ENCODE assay signal across 11 mouse cellular contexts in the genomic region with DNA sequence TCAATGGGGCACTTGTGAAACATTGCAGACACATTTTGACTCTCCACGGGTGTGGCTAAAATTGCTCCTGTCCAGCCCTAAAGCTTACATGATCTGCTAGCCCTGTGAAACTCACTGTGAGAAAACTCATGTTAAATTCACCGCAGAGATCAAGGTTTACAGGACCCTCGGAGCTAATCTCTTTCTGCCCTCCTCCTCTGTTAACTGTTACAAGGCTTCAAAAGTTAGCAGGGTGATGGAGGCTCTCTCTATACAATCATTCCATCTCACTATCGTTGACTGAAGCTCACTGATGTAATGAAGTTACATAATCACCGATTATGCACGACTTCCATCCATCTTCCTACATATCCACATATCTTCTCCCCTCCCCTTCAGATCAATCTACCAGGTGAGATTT. TPM values are rescaled to one million over a fixed set of nuclear protein-coding genes. Genes with fewer than 3 reads are reported as not detected.
DNase-seq lines count a peak whose midpoint lies in the region; ATAC-seq and TF ChIP-seq lines count a peak whose summit lies in the region.
"Had no signal": no experiment of that assay in that cellular context is flagged by ENCODE, and none has a peak within 500 bp of the region (broad histone marks: within the 10 kb centered on the region; RNA-seq: fewer than 3 reads in every experiment).

No protein-coding gene starts in this region.

- WGBS in kidney, embryonic 16.5 days = 71% methylated on average over 6 of the region's 6 CpGs
- WGBS in forebrain, postnatal 0 days = 50% methylated on average over 6 of the region's 6 CpGs
- WGBS in neural tube, embryonic 15.5 days = 58% methylated on average over 6 of the region's 6 CpGs

- H3K27ac ChIP-seq in kidney, embryonic 16.5 days (ENCODE audit: low read length) = no peak overlapping the region
- no peak overlapping the region for H3K27ac ChIP-seq in forebrain, postnatal 0 days (ENCODE audit: low read depth, low read length)
- no peak overlapping the region for H3K27ac ChIP-seq in neural tube, embryonic 15.5 days (replicated peaks)
- H3K27ac ChIP-seq: liver, embryonic 13.5 days; macrophage had no signal

- H3K4me3 ChIP-seq in kidney, embryonic 16.5 days (ENCODE audit: low read length) = no peak overlapping the region
- peak overlapping the region; percentile 44 for H3K4me3 ChIP-seq in forebrain, postnatal 0 days (ENCODE audit: low read depth, low read length)
- H3K4me3 ChIP-seq in neural tube, embryonic 15.5 days (replicated peaks) = peak overlapping the region; percentile 44
- H3K4me3 ChIP-seq: liver, embryonic 13.5 days had no signal

- DNase-seq in kidney, postnatal 36 days = no peak
- peak; percentile 27 to 53 for DNase-seq in cerebellum, postnatal 25 days
- no peak for DNase-seq in forebrain, postnatal 0 days
- no peak for DNase-seq in spleen, postnatal 4 days (ENCODE audit: low spot score in 2 of 2)
- no peak for DNase-seq in liver
- DNase-seq: kidney, adult 9 months; layer of hippocampus, postnatal 36 days; liver, embryonic 13.5 days had no signal

- ATAC-seq in kidney, embryonic 16.5 days (ENCODE audit: low FRiP score, low TSS enrichment) = no peak
- no peak for ATAC-seq in forebrain, postnatal 0 days
- ATAC-seq in neural tube, embryonic 15.5 days (ENCODE audit: low FRiP score) = no peak

- H3K36me3 ChIP-seq in kidney, embryonic 16.5 days (ENCODE audit: insufficient read depth, low read length) = no peaks in the 10 kb centered on the region
- H3K36me3 ChIP-seq in forebrain, postnatal 0 days (ENCODE audit: insufficient read depth) = no peaks in the 10 kb centered on the region
- no peaks in the 10 kb centered on the region for H3K36me3 ChIP-seq in neural tube, embryonic 15.5 days
- H3K36me3 ChIP-seq: liver, embryonic 13.5 days had no signal

- no peaks in the 10 kb centered on the region for H3K4me1 ChIP-seq in kidney, embryonic 16.5 days (ENCODE audit: insufficient read depth, low read length)
- H3K4me1 ChIP-seq in forebrain, postnatal 0 days (ENCODE audit: insufficient read depth) = no peaks in the 10 kb centered on the region
- H3K4me1 ChIP-seq in neural tube, embryonic 15.5 days = no peaks in the 10 kb centered on the region
- H3K4me1 ChIP-seq: liver, embryonic 13.5 days had no signal

- TF ChIP-seq CTCF in forebrain, postnatal 0 days (IDR thresholded peaks at IDR 0.05; ENCODE audit: low read depth) = no peak

- H3K4me2 ChIP-seq in kidney, embryonic 16.5 days (replicated peaks; ENCODE audit: low read depth, low read length) = 0 out of 2 replicates have a peak overlapping the region, but pooled peaks have one; percentile 1
- H3K4me2 ChIP-seq in forebrain, postnatal 0 days (ENCODE audit: low read depth) = peak overlapping the region; percentile 47
- peak overlapping the region; percentile 56 for H3K4me2 ChIP-seq in neural tube, embryonic 15.5 days
- H3K4me2 ChIP-seq: liver, embryonic 13.5 days had no signal

- peaks cover 3% of the 10 kb centered on the region; the same call in 1 of the 2 replicates for H3K27me3 ChIP-seq in kidney, embryonic 16.5 days (ENCODE audit: insufficient read depth, low read length)
- no peaks in the 10 kb centered on the region for H3K27me3 ChIP-seq in forebrain, postnatal 0 days (ENCODE audit: insufficient read depth, low read length)
- H3K27me3 ChIP-seq in neural tube, embryonic 15.5 days (replicated peaks) = no peaks in the 10 kb centered on the region
- H3K27me3 ChIP-seq: liver, embryonic 13.5 days had no signal

- no peak overlapping the region for H3K9ac ChIP-seq in kidney, embryonic 16.5 days (replicated peaks; ENCODE audit: low read length)
- H3K9ac ChIP-seq in forebrain, postnatal 0 days = 0 out of 2 replicates have a peak overlapping the region, but pooled peaks have one; percentile 22
- H3K9ac ChIP-seq in neural tube, embryonic 15.5 days (replicated peaks) = no peak overlapping the region
- H3K9ac ChIP-seq: liver, embryonic 13.5 days had no signal

- H3K9me3 ChIP-seq in kidney, embryonic 16.5 days (ENCODE audit: low read length) = no peaks in the 10 kb centered on the region
- no peaks in the 10 kb centered on the region for H3K9me3 ChIP-seq in forebrain, postnatal 0 days (ENCODE audit: low read length)
- H3K9me3 ChIP-seq in neural tube, embryonic 15.5 days (replicated peaks) = no peaks in the 10 kb centered on the region
- H3K9me3 ChIP-seq: liver, embryonic 13.5 days had no signal

RNA-seq across cellular contexts. Expression of gene Il1rapl1, which starts 1.9 kb away (rescaled TPM):
- 0.31 and 0.58 TPM in 2 replicates for polyA plus RNA-seq in kidney, embryonic 16.5 days (2015; fragmentation: Nextera tagmentation; extraction: Ambion mirVana)
- 7.8 and 12.9 TPM in 2 replicates for total RNA-seq in forebrain, postnatal 0 days (2014; rRNA removed)
- polyA plus RNA-seq in forebrain, postnatal 0 days (2015; fragmentation: Nextera tagmentation; extraction: Ambion mirVana) = 1.5 and 2.5 TPM in 2 replicates
- polyA plus RNA-seq in neural tube, embryonic 15.5 days (2015; fragmentation: Nextera tagmentation; extraction: Ambion mirVana) = 4.5 and 5.8 TPM in 2 replicates
- polyA plus RNA-seq: liver, embryonic 13.5 days; macrophage had no signal

Comparison
In these comparisons a context has a peak if more than half of its experiments do, and no peak if none do; other contexts are left out.
1. H3K4me2 ChIP-seq: peak in every context shown above with its lines; median percentile 56 in neural tube, embryonic 15.5 days; 47 in forebrain, postnatal 0 days; 1 in kidney, embryonic 16.5 days.
2. DNase-seq: peak in cerebellum, postnatal 25 days (2 of 2); none in kidney, postnatal 36 days (0 of 2), forebrain, postnatal 0 days (single experiment), spleen, postnatal 4 days (0 of 2) and liver (single experiment).